Mouse (Mus musculus): ENCODE data around the gene Gm29427. TPM values are rescaled to one million over a fixed set of nuclear protein-coding genes. Genes with fewer than 3 reads are reported as not detected.
A peak's percentile ranks its signal among the peaks of the same experiment; 100 is the strongest.

The Gm29427 gene
- polyA plus RNA-seq, 1 experiment from 2014 or later = not detected

DNA sequence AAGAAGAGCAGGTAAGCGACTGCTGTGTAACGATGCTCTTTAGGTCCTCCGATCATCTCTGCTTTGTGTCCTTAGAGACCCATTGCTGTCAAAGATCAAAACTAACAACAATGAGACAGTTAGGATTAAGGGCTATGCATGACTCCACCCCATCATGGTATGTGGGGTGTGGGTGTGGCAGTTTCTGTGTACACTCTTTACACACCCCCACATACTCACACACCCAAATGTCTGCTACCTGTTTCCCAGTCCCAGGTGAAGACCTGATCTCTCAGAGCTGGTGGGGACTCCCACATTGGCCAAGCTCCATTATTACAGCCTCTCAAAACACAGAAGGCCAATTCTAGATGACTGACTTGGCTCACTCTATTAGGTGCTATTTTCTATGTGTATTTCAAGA is 30.0 kb upstream of the Gm29427 start:
- no peaks in the 10 kb centered on the region for H3K9me3 ChIP-seq (ENCODE audit: low read length)
- ATAC-seq = peak; percentile 34; the same call in 1 of the 2 replicates
- WGBS = 89% methylated on average over 3 of the region's 3 CpGs

DNA sequence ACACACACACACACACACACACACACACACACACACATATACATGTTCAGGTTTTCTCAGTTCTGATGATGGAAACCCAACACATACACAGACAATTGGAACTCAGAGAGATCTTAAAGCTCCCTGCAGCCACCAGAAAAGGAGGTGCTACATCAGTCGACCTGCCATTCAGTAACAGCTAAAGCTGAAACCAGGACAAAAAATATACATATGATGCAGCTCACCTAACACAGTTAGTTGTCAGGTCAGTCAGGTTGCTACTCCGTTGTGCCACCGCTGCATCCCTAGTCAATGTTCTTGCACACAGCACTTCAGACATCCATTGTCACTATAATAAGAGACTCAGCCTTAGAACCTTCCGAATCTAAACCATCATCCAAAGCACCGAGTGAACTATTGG is 29.4 kb upstream of the Gm29427 start:
- Histone ChIP-seq H3K9me3 (ENCODE audit: low read length) (no peaks in the 10 kb centered on the region), H3K4me3 (ENCODE audit: low read depth, low read length) (no peak overlapping the region), H3K4me2 (replicated peaks; ENCODE audit: low read depth, low read length) (no peak overlapping the region), H3K9ac (replicated peaks; ENCODE audit: low read depth) (no peak overlapping the region), H3K4me1 (ENCODE audit: insufficient read depth, low read depth, low read length) (peaks cover 4% of the 10 kb centered on the region; the same call in 1 of the 2 replicates), H3K27me3 (replicated peaks; ENCODE audit: insufficient read depth, low read length) (no peaks in the 10 kb centered on the region), H3K27ac (ENCODE audit: low read length) (no peak overlapping the region), H3K36me3 (ENCODE audit: insufficient read depth, low read length) (0 out of 2 replicates have a peak, but pooled peaks cover 10% of the 10 kb centered on the region)
- TF ChIP-seq CTCF (IDR thresholded peaks at IDR 0.05) (no peak), EP300 (IDR thresholded peaks at IDR 0.05) (no peak)
- ATAC-seq (no peak), DNase-seq (ENCODE audit: low spot score) (no peak)
- WGBS = 93% methylated on average over 5 of the region's 5 CpGs

More for the DNA sequence above, 30.0 kb upstream of the Gm29427 start:
- DNase-seq (ENCODE audit: low spot score) = peak; percentile 40
- no peaks in the 10 kb centered on the region for H3K4me1 ChIP-seq (ENCODE audit: insufficient read depth, low read depth, low read length)
- peak overlapping the region; percentile 43; the same call in 1 of the 2 replicates for H3K27ac ChIP-seq (ENCODE audit: low read length)
- H3K36me3 ChIP-seq (ENCODE audit: insufficient read depth, low read length) = 0 out of 2 replicates have a peak, but pooled peaks cover 10% of the 10 kb centered on the region
- no peak overlapping the region for H3K9ac ChIP-seq (replicated peaks; ENCODE audit: low read depth)
- no peak overlapping the region for H3K4me2 ChIP-seq (replicated peaks; ENCODE audit: low read depth, low read length)
- H3K4me3 ChIP-seq (ENCODE audit: low read depth, low read length) = no peak overlapping the region
- TF ChIP-seq CTCF (IDR thresholded peaks at IDR 0.05) (no peak), EP300 (IDR thresholded peaks at IDR 0.05) (no peak; the same call in 1 of the 2 replicates)
- H3K27me3 ChIP-seq (replicated peaks; ENCODE audit: insufficient read depth, low read length) = no peaks in the 10 kb centered on the region

- no peak for DNase-seq (ENCODE audit: low spot score)
- Histone ChIP-seq H3K4me2 (replicated peaks; ENCODE audit: low read depth, low read length) (0 out of 2 replicates have a peak overlapping the region, but pooled peaks have one; percentile 5), H3K27ac (ENCODE audit: low read length) (peak overlapping the region; percentile 29; the same call in 1 of the 2 replicates), H3K9me3 (ENCODE audit: low read length) (no peaks in the 10 kb centered on the region), H3K4me3 (ENCODE audit: low read depth, low read length) (no peak overlapping the region), H3K36me3 (ENCODE audit: insufficient read depth, low read length) (0 out of 2 replicates have a peak, but pooled peaks cover 10% of the 10 kb centered on the region), H3K9ac (replicated peaks; ENCODE audit: low read depth) (no peak overlapping the region), H3K27me3 (replicated peaks; ENCODE audit: insufficient read depth, low read length) (no peaks in the 10 kb centered on the region), H3K4me1 (ENCODE audit: insufficient read depth, low read depth, low read length) (peaks cover 6% of the 10 kb centered on the region; the same call in 1 of the 2 replicates)
- TF ChIP-seq EP300 (IDR thresholded peaks at IDR 0.05) = no peak
- no peak for TF ChIP-seq CTCF (IDR thresholded peaks at IDR 0.05)
- WGBS = 84% methylated on average over 2 of the region's 2 CpGs
- ATAC-seq = no peak
Measured at GRCm38 (mm10) chr1:130744217-130744616, 28.6 kb upstream of the Gm29427 start.

DNA sequence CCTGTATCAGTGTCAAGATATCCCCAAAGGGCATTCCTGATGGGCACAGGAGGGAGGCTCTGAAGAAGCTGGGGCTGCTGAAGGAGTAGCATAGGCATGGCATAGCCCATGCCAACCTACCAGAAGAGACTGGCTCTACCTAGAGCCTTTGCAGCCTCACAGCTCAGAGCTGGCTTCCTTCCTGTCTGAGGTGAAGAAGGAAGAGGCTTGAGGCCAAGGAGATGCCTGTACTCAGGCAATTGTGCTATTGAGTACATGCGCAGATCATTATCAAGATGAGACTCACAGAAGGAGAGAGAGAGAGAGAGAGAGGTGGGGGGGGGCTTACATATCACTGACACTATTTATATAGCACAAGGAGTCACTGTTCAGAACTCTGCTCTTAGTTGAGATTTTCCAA is 28.2 kb upstream of the Gm29427 start:
- Histone ChIP-seq H3K36me3 (ENCODE audit: insufficient read depth, low read length) (0 out of 2 replicates have a peak, but pooled peaks cover 10% of the 10 kb centered on the region), H3K27ac (ENCODE audit: low read length) (no peak overlapping the region), H3K9me3 (ENCODE audit: low read length) (no peaks in the 10 kb centered on the region), H3K4me3 (ENCODE audit: low read depth, low read length) (no peak overlapping the region), H3K27me3 (replicated peaks; ENCODE audit: insufficient read depth, low read length) (no peaks in the 10 kb centered on the region), H3K4me2 (replicated peaks; ENCODE audit: low read depth, low read length) (no peak overlapping the region), H3K4me1 (ENCODE audit: insufficient read depth, low read depth, low read length) (peaks cover 6% of the 10 kb centered on the region; the same call in 1 of the 2 replicates), H3K9ac (replicated peaks; ENCODE audit: low read depth) (no peak overlapping the region)
- WGBS = 67% methylated on average over 1 of the region's 1 CpGs
- ATAC-seq = no peak
- no peak for TF ChIP-seq EP300 (IDR thresholded peaks at IDR 0.05)
- no peak for TF ChIP-seq CTCF (IDR thresholded peaks at IDR 0.05)
- no peak for DNase-seq (ENCODE audit: low spot score)

GRCm38 (mm10) chr1:130742201-130742600 is 26.6 kb upstream of the Gm29427 start:
- Histone ChIP-seq H3K9me3 (ENCODE audit: low read length) (no peaks in the 10 kb centered on the region), H3K27me3 (replicated peaks; ENCODE audit: insufficient read depth, low read length) (no peaks in the 10 kb centered on the region), H3K36me3 (ENCODE audit: insufficient read depth, low read length) (0 out of 2 replicates have a peak, but pooled peaks cover 10% of the 10 kb centered on the region), H3K4me2 (replicated peaks; ENCODE audit: low read depth, low read length) (no peak overlapping the region), H3K9ac (replicated peaks; ENCODE audit: low read depth) (no peak overlapping the region), H3K4me1 (ENCODE audit: insufficient read depth, low read depth, low read length) (peaks cover 6% of the 10 kb centered on the region; the same call in 1 of the 2 replicates), H3K4me3 (ENCODE audit: low read depth, low read length) (no peak overlapping the region), H3K27ac (ENCODE audit: low read length) (no peak overlapping the region)
- no peak for ATAC-seq
- no peak for DNase-seq (ENCODE audit: low spot score)
- 89% methylated on average over 7 of the region's 7 CpGs for WGBS
- TF ChIP-seq CTCF (IDR thresholded peaks at IDR 0.05) (no peak), EP300 (IDR thresholded peaks at IDR 0.05) (no peak)

DNA sequence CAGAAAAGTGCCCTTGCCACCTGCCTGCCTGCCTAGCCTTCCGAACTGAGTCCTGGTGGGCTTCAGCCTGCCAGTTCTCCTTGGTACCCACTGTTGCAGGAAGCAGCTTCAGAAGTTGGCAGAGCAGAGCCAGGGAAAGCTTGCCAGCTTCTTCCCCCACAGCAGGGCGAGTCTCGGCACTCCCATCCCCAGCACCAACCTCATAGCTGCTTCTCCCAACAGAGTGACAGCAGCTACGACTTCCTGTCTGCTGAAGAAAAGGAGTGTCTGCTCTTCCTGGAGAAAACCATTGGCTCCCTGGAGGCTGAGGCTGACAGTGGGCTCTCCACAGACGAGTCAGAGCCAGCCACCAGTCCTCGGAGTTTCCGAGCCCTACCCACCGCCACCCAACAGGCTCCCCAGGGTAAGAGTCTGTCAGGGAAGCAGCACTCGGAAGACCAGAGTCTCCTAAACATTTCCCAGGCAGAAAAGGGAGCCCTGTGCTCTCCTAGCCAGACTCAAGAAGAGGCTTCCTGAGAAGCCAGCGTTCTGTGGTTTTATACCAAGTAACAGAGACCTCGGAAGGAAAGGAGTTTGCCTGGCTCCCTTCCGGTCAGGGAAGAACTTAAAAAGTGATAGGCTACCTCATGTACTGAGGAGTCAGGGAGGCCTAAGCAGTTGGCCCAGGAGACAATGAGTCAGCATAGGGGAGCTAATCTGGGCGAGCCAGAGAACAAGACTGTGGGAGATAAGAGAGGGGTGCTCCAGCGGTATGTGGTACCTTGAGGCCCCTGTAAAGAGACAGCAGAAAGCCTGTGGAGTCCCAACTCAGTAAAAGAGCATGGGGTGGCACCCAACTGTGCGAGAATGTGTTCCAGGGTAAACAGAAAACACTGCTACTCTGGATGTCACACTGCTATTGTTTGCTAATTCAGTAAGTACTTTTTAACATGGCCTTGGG is 25.5 kb upstream of the Gm29427 start:
- peak; percentile 46 for ATAC-seq
- Histone ChIP-seq H3K27me3 (replicated peaks; ENCODE audit: insufficient read depth, low read length) (no peaks in the 10 kb centered on the region), H3K27ac (ENCODE audit: low read length) (peak overlapping the region; percentile 75), H3K4me1 (ENCODE audit: insufficient read depth, low read depth, low read length) (peaks cover 6% of the 10 kb centered on the region; the same call in 1 of the 2 replicates), H3K9me3 (ENCODE audit: low read length) (no peaks in the 10 kb centered on the region), H3K4me3 (ENCODE audit: low read depth, low read length) (no peak overlapping the region), H3K4me2 (replicated peaks; ENCODE audit: low read depth, low read length) (0 out of 2 replicates have a peak overlapping the region, but pooled peaks have one; percentile 3), H3K9ac (replicated peaks; ENCODE audit: low read depth) (no peak overlapping the region), H3K36me3 (ENCODE audit: insufficient read depth, low read length) (0 out of 2 replicates have a peak, but pooled peaks cover 10% of the 10 kb centered on the region)
- DNase-seq (ENCODE audit: low spot score) = peak; percentile 50
- TF ChIP-seq EP300 (IDR thresholded peaks at IDR 0.05) = no peak
- 38% methylated on average over 15 of the region's 15 CpGs for WGBS
